Mouse (Mus musculus) cerebellum, adult (tissue): ENCODE measurements at regions not wholly inside any gene's neighbourhood (a gene's known extent, or its start where the extent isn't known, plus 50 kb on each side); places are given as distances from the start of the nearest gene placed in this dataset.

Source experiments
- ATAC-seq: cut with Nextera tagmentation; 2 replicates; pipeline ENCODE4 v1.9.2; 2017; ENCODE audit warnings: mild to moderate bottlenecking, moderate library complexity, mixed read lengths; ENCODE audit not compliant: insufficient number of reproducible peaks, low FRiP score, low TSS enrichment

GRCm38 (mm10) chr14:106190721-106191120 lies 84.7 kb downstream of the Trim52 start:
- no peak for ATAC-seq

- no peak for ATAC-seq
Observed at GRCm38 (mm10) chr14:106193583-106193982, 87.6 kb downstream of the Trim52 start.

GRCm38 (mm10) chr14:106194104-106194503 lies 88.1 kb downstream of the Trim52 start:
- ATAC-seq, result no peak

GRCm38 (mm10) chr14:106197826-106198225 lies 91.8 kb downstream of the Trim52 start:
- no peak for ATAC-seq

GRCm38 (mm10) chr14:106199109-106199508 lies 93.1 kb downstream of the Trim52 start:
- ATAC-seq, result no peak

- no peak for ATAC-seq
Observed at GRCm38 (mm10) chr14:106199536-106200319, 93.7 kb downstream of the Trim52 start.

GRCm38 (mm10) chr14:106211062-106211461 lies 105.1 kb downstream of the Trim52 start:
- no peak for ATAC-seq

GRCm38 (mm10) chr14:106217681-106218080 lies 111.7 kb downstream of the Trim52 start:
- no peak for ATAC-seq

GRCm38 (mm10) chr14:106219293-106219797 lies 113.3 kb downstream of the Trim52 start:
- no peak for ATAC-seq

- no peak for ATAC-seq
Observed at GRCm38 (mm10) chr14:106225401-106225800, 119.4 kb downstream of the Trim52 start.

- no peak for ATAC-seq
Observed at GRCm38 (mm10) chr14:106241721-106242405, 135.9 kb downstream of the Trim52 start.

- ATAC-seq, result no peak
Observed at GRCm38 (mm10) chr14:106259396-106260108, 153.6 kb downstream of the Trim52 start.

- ATAC-seq, result no peak
Observed at GRCm38 (mm10) chr14:106265290-106265689, 159.3 kb downstream of the Trim52 start.

GRCm38 (mm10) chr14:106267679-106268561 lies 161.9 kb downstream of the Trim52 start:
- ATAC-seq, result no peak

- no peak for ATAC-seq
Observed at GRCm38 (mm10) chr14:106269680-106270079, 163.7 kb downstream of the Trim52 start.

- no peak for ATAC-seq
Observed at GRCm38 (mm10) chr14:106313558-106313957, 207.6 kb downstream of the Trim52 start.

- ATAC-seq, result no peak
Observed at GRCm38 (mm10) chr14:106314079-106314551, 208.1 kb downstream of the Trim52 start.

GRCm38 (mm10) chr14:106318767-106319166 lies 212.8 kb downstream of the Trim52 start:
- no peak for ATAC-seq

GRCm38 (mm10) chr14:106327653-106328283 lies 221.8 kb downstream of the Trim52 start:
- ATAC-seq, result no peak
